Mouse (Mus musculus): Measurements from ENCODE around the gene Ift27. TPM values are rescaled to one million over a fixed set of nuclear protein-coding genes. Genes with fewer than 3 reads are reported as not detected.

The Ift27 gene
- polyA plus RNA-seq, 1 experiment, result 33.5 TPM

DNA sequence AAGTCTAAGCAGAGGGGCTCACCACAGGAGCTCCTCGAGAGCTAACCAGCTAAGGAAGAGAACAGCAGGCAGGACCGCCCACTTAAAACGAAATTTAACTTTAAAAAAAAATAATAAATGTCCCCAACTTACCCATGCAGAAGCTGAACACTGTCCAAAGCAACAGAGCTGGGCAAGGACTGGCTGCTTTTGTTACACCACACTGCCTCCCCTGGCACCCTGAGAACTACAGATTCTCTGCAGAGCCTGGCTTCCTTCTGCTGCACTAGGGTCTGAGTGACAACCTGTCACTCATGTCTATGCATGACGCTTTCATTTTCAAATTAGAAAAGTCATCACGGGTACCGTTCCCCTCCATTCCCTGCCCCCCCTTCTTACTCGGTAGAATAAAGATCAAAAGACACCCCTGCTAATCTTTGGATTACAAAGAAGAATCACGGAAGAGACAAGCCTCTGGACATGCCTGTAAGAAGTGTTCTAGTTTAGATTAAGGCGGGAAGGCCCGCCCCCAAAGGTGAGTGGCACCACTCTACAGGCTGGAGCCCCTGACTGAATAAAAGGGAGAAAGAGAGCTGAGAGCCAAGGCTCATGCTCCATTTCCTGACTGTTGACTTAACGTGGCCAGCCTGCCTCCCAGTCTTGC lies 1.5 kb downstream of the Ift27 start:
- DNase-seq (ENCODE audit: low spot score), result no peak

- DNase-seq (ENCODE audit: low spot score), result no peak
Observed at GRCm38 (mm10) chr15:78171651-78172050, 2.3 kb downstream of the Ift27 start.

GRCm38 (mm10) chr15:78170708-78171107 lies 3.2 kb downstream of the Ift27 start:
- no peak for DNase-seq (ENCODE audit: low spot score)

GRCm38 (mm10) chr15:78169566-78169965 lies 4.3 kb downstream of the Ift27 start:
- DNase-seq (ENCODE audit: low spot score), result no peak

DNA sequence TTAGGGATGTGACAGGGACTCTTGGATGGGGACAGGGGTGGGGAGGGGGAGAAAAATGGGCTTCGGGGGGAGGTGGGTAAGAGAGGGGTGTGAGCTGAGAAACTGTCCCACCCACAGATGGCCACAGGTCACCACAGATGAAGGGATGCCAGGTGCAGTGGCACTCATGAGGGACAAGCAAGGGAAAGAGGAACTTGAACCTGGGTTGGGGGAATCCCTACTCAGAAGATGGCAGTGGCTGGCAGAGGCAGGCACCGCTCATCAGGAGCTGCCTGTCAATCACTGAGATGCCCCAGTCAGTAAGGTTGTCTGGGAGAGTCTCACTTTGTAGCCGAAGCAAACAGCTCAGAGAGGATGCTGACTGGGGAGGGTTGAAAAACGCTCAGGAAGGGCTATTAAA lies 8.6 kb downstream of the Ift27 start:
- no peak for DNase-seq (ENCODE audit: low spot score)

DNA sequence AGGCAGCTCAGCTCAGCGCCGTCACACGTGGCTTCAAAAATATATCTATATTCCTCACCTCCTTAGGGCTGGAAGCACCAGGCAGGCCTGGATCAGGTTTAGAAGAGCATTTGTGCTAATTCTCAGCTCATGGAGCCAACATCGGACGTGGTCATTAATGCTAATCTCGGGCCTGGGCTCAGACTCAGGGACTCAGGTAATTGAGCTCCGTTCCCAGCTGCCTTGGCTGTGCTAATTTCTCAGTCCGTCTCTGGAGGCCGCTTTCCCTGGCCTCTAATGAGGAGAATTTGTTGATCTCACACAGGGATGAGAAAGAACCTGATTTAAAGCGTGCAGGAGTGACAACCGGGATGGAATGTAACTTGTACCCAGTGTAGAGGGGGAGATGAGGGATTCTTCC lies 9.4 kb downstream of the Ift27 start:
- no peak for DNase-seq (ENCODE audit: low spot score)

- DNase-seq (ENCODE audit: low spot score), result no peak
Observed at GRCm38 (mm10) chr15:78161946-78162345, 12.0 kb downstream of the Ift27 start.

GRCm38 (mm10) chr15:78158335-78158734 lies 15.6 kb downstream of the Ift27 start:
- DNase-seq (ENCODE audit: low spot score), result no peak

DNA sequence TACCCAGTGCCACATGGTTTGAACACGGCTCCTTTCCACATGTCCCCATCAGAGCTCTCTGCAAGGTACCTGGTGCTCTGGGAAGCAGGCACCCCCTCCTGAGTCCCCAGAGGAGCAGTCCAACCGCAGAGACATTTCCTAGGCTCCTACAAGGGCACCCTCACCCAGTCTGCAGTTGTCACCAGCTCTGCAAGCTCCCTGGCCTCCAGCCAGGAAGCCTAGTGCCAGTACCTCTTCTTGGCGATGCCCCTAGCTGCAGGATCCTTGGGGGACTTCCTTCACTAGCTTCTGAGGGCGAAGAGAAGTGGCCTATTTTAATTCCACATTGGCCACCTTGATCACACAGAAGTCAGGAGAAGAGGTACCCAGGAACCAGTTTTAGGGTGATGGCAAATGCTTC lies 16.1 kb downstream of the Ift27 start:
- DNase-seq (ENCODE audit: low spot score), result no peak

DNA sequence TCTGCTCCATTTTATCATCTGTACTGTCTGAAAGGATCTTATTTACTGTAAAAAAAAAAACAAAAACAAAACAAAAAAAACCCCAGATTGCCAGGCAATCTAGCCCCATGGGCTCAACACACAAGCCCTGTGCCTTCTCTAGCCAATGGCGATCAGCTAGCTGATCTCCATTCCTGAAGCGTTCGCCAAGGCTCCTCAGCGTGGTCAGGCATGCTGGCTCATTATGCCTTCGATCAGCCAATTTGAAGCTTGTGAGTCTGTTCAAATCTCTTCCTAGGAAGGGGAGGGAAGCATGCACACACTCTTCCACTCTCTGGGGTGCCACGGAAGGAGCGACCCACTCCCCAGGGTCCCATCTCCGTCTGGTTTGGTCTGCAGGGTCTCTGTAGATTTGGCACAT lies 16.6 kb downstream of the Ift27 start:
- no peak for DNase-seq (ENCODE audit: low spot score)

DNA sequence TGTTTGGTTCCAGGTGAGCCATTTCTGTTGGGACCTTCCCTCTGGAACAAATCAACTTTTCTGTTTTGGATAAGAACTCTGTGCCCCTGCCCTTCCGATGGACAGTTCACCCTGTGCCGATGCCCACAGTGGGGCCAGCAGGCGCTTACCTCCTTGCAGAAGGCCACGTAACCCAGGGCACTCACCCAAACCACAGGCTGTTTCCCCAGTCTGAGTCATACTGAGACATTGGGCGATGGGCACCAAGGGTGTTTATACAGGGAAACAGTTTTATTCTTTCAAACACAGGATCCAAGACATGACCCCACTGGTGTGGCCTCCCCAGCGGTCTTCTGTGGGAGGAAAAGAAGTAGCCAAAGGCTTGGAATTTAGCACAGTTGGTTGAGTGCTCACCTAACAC lies 18.5 kb downstream of the Ift27 start:
- DNase-seq (ENCODE audit: low spot score), result no peak

- no peak for DNase-seq (ENCODE audit: low spot score)
Observed at GRCm38 (mm10) chr15:78153045-78153775, 20.7 kb downstream of the Ift27 start.

GRCm38 (mm10) chr15:78148565-78148964 lies 25.3 kb downstream of the Ift27 start:
- DNase-seq (ENCODE audit: low spot score), result no peak

GRCm38 (mm10) chr15:78140226-78140625 lies 33.7 kb downstream of the Ift27 start:
- DNase-seq (ENCODE audit: low spot score), result no peak

- no peak for DNase-seq (ENCODE audit: low spot score)
Observed at GRCm38 (mm10) chr15:78134606-78135005, 39.3 kb downstream of the Ift27 start.

GRCm38 (mm10) chr15:78133389-78133788 lies 40.5 kb downstream of the Ift27 start:
- DNase-seq (ENCODE audit: low spot score), result no peak

DNA sequence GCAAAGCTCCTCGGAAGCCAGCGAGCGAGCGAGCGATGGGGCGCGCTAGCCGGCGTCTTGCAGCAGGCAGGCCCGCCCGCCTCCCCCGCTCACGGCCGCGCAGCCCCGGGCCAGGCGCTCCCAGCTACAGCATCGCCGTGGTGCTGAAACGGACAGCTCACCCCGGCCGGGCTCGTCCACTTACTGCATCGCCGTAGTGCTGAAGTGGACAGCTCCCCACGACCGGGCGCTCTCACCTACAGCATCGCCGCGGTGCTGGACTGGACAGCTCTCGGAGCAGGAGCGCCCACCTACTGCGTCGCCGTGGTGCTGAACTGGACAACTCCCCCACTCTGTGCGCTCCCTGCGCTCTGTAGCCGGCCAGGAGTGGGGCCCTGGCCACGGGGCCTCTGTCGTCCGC lies 54.2 kb downstream of the Ift27 start, which contains the start of gene Cacng2:
Gene Cacng2, minus strand, starts transcription at position 325 of the 400 bp plus-strand sequence.
- DNase-seq (ENCODE audit: low spot score), result peak; percentile 89

DNA sequence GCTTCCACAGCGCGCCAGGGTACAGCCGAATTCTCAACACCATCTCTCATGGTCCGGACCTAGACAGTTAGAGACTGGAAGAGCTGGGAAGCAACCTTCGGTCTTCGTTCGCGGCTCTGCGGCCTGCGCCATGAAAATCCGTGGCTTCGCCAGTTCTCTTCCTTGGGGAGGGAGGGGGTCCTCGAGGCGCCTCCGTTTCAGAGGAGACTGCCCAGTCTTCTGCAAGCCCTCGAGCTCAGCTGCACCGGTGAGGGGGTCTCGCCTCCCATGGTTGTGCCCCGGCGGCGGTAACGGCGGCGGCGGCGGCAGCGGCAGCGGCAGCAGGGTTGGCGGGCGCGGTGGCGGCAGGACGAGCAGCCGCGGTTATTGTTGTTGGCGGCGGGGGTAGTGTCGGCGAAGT lies 54.7 kb downstream of the Ift27 start:
- no peak for DNase-seq (ENCODE audit: low spot score)

GRCm38 (mm10) chr15:78118275-78118995 lies 55.5 kb downstream of the Ift27 start:
- no peak for DNase-seq (ENCODE audit: low spot score)

- no peak for DNase-seq (ENCODE audit: low spot score)
Observed at GRCm38 (mm10) chr15:78117731-78118130, 56.2 kb downstream of the Ift27 start.

GRCm38 (mm10) chr15:78116936-78117335 lies 57.0 kb downstream of the Ift27 start:
- DNase-seq (ENCODE audit: low spot score), result no peak

GRCm38 (mm10) chr15:78116244-78116643 lies 57.7 kb downstream of the Ift27 start:
- DNase-seq (ENCODE audit: low spot score), result no peak
